Mouse (Mus musculus) frontal cortex, postnatal 14 days (tissue): ENCODE measurements around the gene Vamp2.

Experiments used
- DNase-seq, 2 experiments: peaks; one replicate each; pipeline ENCODE4 v3.0.0; 2022; ENCODE audit warnings: low spot score in 2 of 2

Gene Vamp2

GRCm38 (mm10) chr11:69088103-69088855 lies at the start of gene Vamp2:
TSS of gene Vamp2 (plus strand) at chr11:69088490.
- peak; percentile 85 to 90 for DNase-seq

GRCm38 (mm10) chr11:69045531-69046394 lies 42.5 kb upstream of the Vamp2 start, which contains the start of gene Aurkb:
TSS of gene Aurkb (plus strand) at chr11:69045647.
- DNase-seq = peak in 1 of 2 experiments; percentile 66

- no peak for DNase-seq
Measured at GRCm38 (mm10) chr11:69046395-69046774, 41.9 kb upstream of the Vamp2 start.

- no peak for DNase-seq
Measured at GRCm38 (mm10) chr11:69047592-69047991, 40.7 kb upstream of the Vamp2 start.

GRCm38 (mm10) chr11:69048151-69048550 lies 40.1 kb upstream of the Vamp2 start:
- no peak for DNase-seq

GRCm38 (mm10) chr11:69050748-69051147 lies 37.5 kb upstream of the Vamp2 start:
- DNase-seq = no peak

- DNase-seq = no peak
Measured at GRCm38 (mm10) chr11:69051771-69052170, 36.5 kb upstream of the Vamp2 start.

- no peak for DNase-seq
Measured at GRCm38 (mm10) chr11:69052824-69053421, 35.4 kb upstream of the Vamp2 start.

- no peak for DNase-seq
Measured at GRCm38 (mm10) chr11:69053848-69054247, 34.4 kb upstream of the Vamp2 start.

GRCm38 (mm10) chr11:69058265-69058664 lies 30.0 kb upstream of the Vamp2 start:
- DNase-seq = no peak

GRCm38 (mm10) chr11:69058729-69059356 lies 29.4 kb upstream of the Vamp2 start:
- no peak for DNase-seq

GRCm38 (mm10) chr11:69059357-69059974 lies 28.8 kb upstream of the Vamp2 start, which contains the start of gene Borcs6:
TSS of gene Borcs6 (plus strand) at chr11:69059717.
- peak; percentile 93 to 97 for DNase-seq

- no peak for DNase-seq
Measured at GRCm38 (mm10) chr11:69059975-69060411, 28.3 kb upstream of the Vamp2 start.

- no peak for DNase-seq
Measured at GRCm38 (mm10) chr11:69060448-69061254, 27.6 kb upstream of the Vamp2 start.

GRCm38 (mm10) chr11:69061255-69061912 lies 26.9 kb upstream of the Vamp2 start:
- DNase-seq = no peak

GRCm38 (mm10) chr11:69062194-69062760 lies 26.0 kb upstream of the Vamp2 start:
- DNase-seq = peak in 1 of 2 experiments; percentile 82

- DNase-seq = peak; percentile 91 to 96
Measured at GRCm38 (mm10) chr11:69062761-69063224, 25.5 kb upstream of the Vamp2 start.

GRCm38 (mm10) chr11:69063413-69064201 lies 24.7 kb upstream of the Vamp2 start:
- peak in 1 of 2 experiments; percentile 72 for DNase-seq
